Mouse (Mus musculus) CH12.LX (cell line): ENCODE data around the gene Npas1.

ENCODE experiments used
- CTCF ChIP-seq, 2 experiments: IDR thresholded peaks in 1 of 2; conservative IDR thresholded peaks in 1 of 2; 2 replicates each; pipeline ENCODE4 v1.5.1; 2011 to 2012; ENCODE audit warnings: low read depth in 2 of 2, low read length in 2 of 2, improper control_type of control experiment in 1 of 2, inconsistent platforms in 1 of 2, mild to moderate bottlenecking in 1 of 2, moderate library complexity in 1 of 2
- EP300 ChIP-seq: IDR thresholded peaks from 2 replicates; pipeline ENCODE4 v1.6.1; 2011; ENCODE audit warnings: low read length, improper control_type of control experiment
- MAX ChIP-seq: IDR thresholded peaks from 2 replicates; pipeline ENCODE4 v1.6.1; 2011; ENCODE audit warnings: low read length, improper control_type of control experiment
- POLR2AphosphoS2 ChIP-seq: IDR thresholded peaks from 2 replicates; pipeline ENCODE4 v1.6.1; 2011; ENCODE audit warnings: low read depth, low read length, improper control_type of control experiment
- TBP ChIP-seq: conservative IDR thresholded peaks from 2 replicates; pipeline ENCODE4 v1.6.1; 2011; ENCODE audit warnings: low read depth, low read length, improper control_type of control experiment

- no peak for TF ChIP-seq MAX
- no peak for TF ChIP-seq CTCF (conservative IDR thresholded peaks at IDR 0.05 in 1 of 2, IDR thresholded peaks at IDR 0.05 in 1 of 2; ENCODE audit: low read depth in 2 of 2, low read length in 2 of 2)
- no peak for TF ChIP-seq EP300
- TF ChIP-seq TBP = no peak
- no peak for TF ChIP-seq POLR2AphosphoS2
Measured at GRCm38 (mm10) chr7:16501571-16501970, 24.0 kb upstream of the Npas1 start.
